Mouse (Mus musculus) spleen, postnatal 10 days (tissue): ENCODE measurements at regions not wholly inside any gene's neighbourhood (a gene's known extent, or its start where the extent isn't known, plus 50 kb on each side); places are given as distances from the start of the nearest gene placed in this dataset.
"Not testable (repeated sequence)": the region's sequence is repeated elsewhere in the genome, so short reads cannot be mapped to it uniquely, and the experiment has no call there.

Experiments
- DNase-seq, 2 experiments: peaks; one replicate each; pipeline ENCODE4 v3.0.0; 2021 to 2022; ENCODE audit warnings: low spot score in 2 of 2

DNA sequence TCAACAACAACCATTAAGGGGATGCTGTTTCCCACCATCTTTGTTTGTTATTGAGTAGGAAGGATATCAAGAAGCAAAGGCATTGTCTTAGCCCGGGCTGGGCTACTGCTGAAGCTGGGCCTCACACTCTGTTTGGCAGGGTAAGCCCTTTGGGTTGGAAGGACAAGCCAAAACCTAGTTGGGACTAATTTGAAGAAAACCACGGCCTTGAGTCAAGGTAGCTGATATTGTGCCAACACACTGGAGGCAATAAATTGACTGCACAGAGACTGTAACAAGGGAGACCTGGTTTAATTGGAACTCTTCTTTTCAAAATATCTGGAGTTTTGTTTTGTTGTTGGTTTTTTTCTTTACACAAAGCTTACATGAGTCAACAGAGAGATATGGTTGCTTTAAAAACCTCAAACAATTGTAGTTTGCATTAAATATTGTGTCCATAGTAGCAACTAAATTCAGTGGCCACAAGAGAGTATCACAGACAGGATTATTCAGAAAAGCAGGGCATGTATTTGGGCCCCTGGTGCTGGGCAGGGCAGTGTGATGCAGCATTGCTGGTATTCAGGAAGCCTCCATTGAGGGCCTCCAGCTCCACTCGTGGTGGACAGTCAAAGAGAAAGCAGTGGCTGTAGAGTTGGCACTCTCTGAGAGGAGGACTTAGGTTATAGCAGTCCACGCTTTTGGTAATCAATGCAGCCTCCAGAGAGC is 105.5 kb upstream of the Ubl3 start:
- DNase-seq: no peak

DNA sequence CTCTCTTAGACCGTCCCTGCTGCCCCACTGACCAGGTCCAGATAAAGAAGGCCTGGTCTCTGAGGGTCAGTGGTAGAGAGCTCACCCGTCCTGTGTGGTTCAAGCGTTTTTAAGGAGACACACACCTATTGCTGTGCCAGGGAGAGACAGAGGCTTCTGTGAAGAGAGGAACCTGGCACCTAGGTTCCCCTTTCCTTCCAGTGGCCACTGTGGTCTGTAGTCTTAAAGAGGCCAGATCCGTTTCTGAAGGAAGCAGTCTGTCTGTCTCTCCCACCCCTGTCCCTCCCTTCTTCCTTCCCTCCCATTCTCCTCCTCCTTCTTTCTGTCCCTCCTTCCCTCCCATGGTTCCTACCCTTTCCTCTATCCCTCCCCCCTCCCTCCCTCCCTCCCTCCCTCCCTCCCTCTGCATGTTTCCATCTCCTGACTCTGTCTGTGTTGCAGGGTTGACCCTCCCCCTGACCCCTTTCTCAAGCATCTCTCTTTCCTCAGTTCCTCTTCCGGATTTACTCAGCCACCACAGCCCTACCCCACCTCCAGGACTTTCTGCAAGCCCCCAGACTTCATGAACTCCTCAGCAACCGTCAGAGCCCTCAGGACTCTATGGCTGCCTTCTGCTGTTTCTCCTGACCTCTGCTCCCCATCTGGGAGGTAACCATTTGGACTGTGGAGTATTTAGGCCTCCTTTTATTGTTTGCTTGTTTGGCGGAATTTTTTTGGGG is 100.1 kb upstream of the Ubl3 start:
- no peak for DNase-seq

GRCm38 (mm10) chr5:148651736-148652135 is 99.1 kb upstream of the Ubl3 start:
- DNase-seq: no peak

DNA sequence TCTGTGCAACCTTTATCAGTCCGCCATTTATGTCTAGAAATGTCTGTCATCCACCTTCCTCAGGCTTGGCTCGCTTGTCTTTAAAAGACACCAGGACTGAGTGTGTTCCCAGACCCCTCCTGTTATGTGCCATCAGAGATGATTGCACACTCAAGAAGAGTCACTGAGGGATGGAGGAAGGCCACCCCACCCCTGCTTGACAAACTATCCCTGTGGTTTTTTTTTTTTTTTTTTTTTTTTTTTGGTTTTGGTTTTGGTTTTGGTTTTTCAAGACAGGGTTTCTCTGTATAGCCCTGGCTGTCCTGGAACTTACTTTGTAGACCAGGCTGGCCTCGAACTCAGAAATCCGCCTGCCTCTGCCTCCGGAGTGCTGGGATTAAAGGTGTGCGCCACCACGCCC is 97.0 kb upstream of the Ubl3 start:
- not testable (repeated sequence) for DNase-seq

GRCm38 (mm10) chr5:148649123-148649522 is 96.5 kb upstream of the Ubl3 start:
- no peak for DNase-seq

DNA sequence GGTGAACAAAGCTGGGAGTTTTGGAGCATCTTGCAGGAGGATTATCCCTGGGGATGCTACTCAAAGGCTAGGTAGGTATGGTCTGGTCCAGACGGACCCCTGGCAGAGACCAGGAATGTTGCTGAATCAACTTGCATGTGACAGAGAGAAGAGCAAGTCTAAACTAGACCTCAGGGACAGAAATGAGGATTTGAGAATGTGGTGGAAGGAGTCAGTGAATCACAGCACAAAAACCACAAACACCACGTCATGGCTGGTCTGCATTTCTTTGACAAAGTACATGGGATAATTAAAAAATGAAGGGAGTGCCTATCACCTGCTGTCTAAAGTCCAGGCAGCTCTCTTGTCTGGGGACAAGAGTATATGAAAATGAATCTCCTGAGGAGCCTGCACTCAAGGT is 95.1 kb upstream of the Ubl3 start:
- DNase-seq: no peak

DNA sequence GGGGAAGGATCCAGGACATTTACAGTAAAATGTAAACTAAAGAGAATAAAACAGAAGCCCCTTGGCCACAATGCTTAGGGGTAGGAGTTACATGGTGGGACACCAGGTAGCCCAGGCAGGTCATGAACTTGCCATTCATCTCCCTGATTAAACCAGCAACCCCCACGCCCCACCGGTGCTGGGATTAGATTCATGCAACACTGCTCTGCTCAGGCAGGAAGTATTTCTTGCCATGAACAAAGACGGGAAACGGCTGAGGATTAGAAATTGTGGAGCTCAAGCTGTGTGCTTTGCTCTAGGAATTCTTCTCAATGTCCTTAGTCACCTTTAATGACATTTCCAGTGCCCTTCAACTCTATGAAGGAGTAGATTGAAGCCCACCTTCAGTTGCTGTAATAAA is 93.2 kb upstream of the Ubl3 start:
- DNase-seq: no peak

DNA sequence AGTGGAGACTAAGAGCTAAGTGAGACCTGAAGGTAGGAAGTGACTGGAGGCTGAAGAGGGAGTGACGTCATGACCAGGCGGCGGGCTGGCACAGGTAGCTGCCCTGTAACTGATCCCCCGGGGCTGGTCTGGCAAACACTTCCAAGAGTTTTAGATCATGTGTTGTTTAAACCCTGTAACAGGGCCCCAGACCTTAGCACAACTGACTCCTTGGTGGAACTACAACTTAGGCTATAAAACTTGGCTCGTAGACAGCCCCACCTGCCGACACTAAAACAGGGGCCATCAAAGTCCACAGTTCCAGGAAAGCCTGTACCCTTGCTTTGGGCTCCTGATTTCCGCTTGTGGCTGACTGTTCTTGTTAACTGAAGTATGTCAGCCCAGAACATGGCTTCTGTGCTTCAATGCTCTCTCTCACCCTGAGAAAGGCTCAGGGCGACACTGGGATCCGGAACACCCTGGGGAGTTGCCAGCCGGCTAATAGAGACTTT is 92.6 kb upstream of the Ubl3 start:
- DNase-seq: no peak

GRCm38 (mm10) chr5:148644345-148644744 is 91.8 kb upstream of the Ubl3 start:
- DNase-seq: no peak

GRCm38 (mm10) chr5:148641652-148642395 is 89.2 kb upstream of the Ubl3 start:
- no peak for DNase-seq

- no peak for DNase-seq
Observed at GRCm38 (mm10) chr5:148640523-148640922, 87.9 kb upstream of the Ubl3 start.

DNA sequence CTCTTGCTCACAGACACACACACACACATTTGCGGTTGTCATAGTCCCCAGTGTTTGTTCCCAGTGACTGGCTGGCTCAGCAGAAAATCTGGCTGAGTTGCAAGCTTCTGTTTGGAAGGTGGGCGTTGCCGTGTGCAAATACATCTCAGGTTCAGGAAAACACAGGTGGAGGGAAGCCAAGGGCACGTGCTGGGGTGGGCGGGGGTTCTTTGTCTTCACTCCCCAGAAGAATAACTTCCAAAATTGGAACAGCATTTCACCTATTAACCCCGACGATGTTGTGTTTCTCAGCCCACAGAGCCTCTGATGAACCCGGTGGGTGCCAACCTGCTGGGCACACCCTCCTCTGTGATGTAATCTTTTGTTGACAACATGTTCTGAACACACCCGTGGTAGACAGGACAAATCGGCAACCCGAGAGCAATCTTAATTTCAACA is 82.3 kb upstream of the Ubl3 start:
- DNase-seq: no peak

- DNase-seq: no peak
Observed at GRCm38 (mm10) chr5:148633999-148634398, 81.4 kb upstream of the Ubl3 start.

DNA sequence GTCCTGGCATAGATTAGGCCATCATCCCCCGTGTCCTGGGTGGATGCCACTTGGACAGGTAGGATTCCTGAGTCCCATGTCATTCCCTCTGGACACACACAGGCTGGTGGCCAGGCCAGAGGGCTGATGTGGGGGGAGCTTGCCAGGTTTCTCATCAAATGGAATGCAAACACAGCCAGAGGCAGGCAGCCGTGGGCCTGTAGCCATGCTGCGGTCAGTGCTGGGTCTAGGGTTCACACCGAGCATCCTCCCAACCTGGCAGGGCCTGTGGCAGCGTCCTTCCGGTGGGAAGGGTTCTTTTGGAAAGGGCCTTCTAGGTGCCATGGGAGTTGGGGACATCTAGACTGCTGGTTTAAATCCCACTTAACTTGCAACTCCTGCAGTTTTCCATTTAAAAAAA is 80.7 kb upstream of the Ubl3 start:
- no peak for DNase-seq

DNA sequence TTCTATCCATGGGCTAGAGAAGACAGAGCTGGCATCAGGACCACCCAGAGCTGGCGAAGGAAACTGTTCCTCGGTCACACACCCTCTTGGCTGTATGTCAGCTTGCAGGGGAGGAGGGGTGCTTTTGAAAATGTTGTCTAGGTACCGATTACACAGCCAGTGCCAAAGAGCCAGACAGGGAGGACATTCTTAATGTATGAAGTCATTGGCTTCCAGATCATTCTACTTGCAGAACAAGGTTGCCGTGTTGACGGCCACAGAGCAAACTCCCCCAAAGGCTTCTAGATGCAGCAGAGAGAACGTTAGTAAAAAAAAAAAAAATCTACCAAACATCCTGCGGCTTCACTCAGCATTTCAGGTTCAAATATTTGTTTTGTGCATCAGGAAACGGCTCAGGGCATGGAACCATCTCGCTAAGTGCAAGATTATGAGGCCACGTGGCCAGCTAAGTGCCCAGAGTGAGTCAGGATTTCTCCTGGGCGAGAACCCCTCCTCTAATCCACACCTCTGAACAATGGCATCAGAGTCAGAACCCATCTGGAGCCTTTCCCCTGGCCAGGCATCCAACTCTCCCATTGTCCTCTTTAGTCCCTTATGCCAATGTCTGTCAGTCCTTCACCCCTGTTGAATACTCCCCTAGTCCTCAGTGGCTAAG is 80.1 kb upstream of the Ubl3 start:
- DNase-seq: no peak

DNA sequence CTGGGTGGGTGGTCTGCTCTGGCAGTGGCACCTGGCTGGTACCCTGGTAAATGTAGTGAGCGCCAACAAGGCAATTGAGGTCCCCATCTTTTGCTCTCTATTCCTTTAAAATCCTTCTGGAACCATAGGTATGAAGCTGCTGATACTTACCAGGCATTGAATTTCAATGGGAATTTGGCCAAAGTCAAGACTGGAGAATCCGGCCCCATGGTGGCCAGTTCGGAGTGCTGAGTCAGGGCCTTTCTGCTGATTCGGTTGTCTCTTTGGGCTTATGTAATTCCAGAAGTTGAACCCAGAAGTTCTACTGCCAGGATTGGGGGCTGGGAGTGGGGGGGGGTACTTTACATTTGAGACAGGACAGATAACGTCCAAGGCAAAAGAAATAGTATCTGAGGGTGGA is 79.0 kb upstream of the Ubl3 start:
- no peak for DNase-seq

DNA sequence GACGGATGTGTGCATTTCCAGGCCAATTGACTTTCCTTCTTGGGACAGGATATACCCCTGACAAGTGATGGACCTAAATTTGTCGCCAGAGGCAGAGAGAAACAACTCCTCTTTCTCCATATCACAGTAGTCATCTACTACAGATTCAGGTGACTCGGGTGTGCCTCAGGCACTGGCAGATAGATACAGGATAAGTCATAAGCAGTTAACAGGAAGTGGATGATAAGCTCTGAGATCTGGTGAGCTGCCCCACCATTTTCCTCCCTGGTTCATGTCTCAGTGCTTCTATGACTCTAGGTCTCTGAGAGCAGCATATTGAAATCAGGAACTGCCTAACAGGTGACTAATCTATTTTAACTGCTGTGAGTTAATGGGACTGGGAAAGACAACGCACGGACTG is 73.4 kb upstream of the Ubl3 start:
- DNase-seq: no peak

- no peak for DNase-seq
Observed at GRCm38 (mm10) chr5:148624649-148625405, 72.2 kb upstream of the Ubl3 start.

- no peak for DNase-seq
Observed at GRCm38 (mm10) chr5:148620895-148621786, 68.6 kb upstream of the Ubl3 start.

DNA sequence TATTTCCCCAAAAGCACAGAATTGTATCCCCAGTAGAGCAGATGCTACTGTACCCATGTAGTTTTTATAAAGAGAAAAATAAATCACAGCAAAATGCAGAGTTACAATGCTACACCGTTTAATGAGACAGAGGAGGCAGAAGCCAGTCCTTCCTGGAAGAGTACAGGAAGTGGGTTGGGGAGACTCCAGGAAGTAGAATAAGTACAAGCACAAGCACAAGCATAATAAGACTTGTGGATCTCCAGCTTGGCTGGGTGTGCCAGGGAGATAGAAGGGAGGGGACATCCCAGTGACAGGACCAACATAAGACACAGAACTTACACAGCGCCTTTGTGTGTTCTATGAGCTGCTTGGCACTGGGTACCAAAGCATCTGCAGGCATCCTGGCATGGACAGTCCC is 67.3 kb upstream of the Ubl3 start:
- DNase-seq: no peak
